Mouse (Mus musculus) embryonic facial prominence, embryonic 11.5 days (tissue): ENCODE measurements around the gene Iqgap3. TPM values are rescaled to one million over a fixed set of nuclear protein-coding genes. Genes with fewer than 3 reads are reported as not detected.

Experiments
- ATAC-seq: fragments of 200-750 bp; cut with Nextera tagmentation; replicated peaks from 2 replicates; pipeline ENCODE4 v1.8.0; 2017; ENCODE audit warnings: low read depth; ENCODE audit not compliant: insufficient number of reproducible peaks, low FRiP score, low TSS enrichment
- DNase-seq: peaks from one replicate; pipeline ENCODE4 v3.0.0-alpha.2; 2015; ENCODE audit warnings: low spot score
- H3K27ac ChIP-seq: fragments of 300-500 bp; sonication (generic); replicated peaks from 2 replicates; pipeline ENCODE4 v1.5.1; 2014; ENCODE audit warnings: mild to moderate bottlenecking, low read depth, low read length, control low read depth
- H3K27me3 ChIP-seq: fragments of 300-500 bp; sonication (generic); 2 replicates; pipeline ENCODE4 v1.6.1; 2014; ENCODE audit warnings: mild to moderate bottlenecking, low read length, moderate library complexity, mixed read lengths; ENCODE audit not compliant: control insufficient read depth, insufficient read depth
- H3K36me3 ChIP-seq: fragments of 300-500 bp; sonication (generic); replicated peaks from 2 replicates; pipeline ENCODE4 v1.6.1; 2014; ENCODE audit warnings: low read depth, mild to moderate bottlenecking, low read length, moderate library complexity, mixed read lengths; ENCODE audit not compliant: control insufficient read depth, insufficient read depth
- H3K4me1 ChIP-seq: fragments of 300-500 bp; sonication (generic); 2 replicates; pipeline ENCODE4 v1.6.1; 2014; ENCODE audit warnings: low read length, mixed read lengths; ENCODE audit not compliant: control insufficient read depth, insufficient read depth
- H3K4me2 ChIP-seq: fragments of 300-500 bp; sonication (generic); 2 replicates; pipeline ENCODE4 v1.6.1; 2014; ENCODE audit warnings: low read depth, mild to moderate bottlenecking, control low read depth, low read length, moderate library complexity
- H3K4me3 ChIP-seq: fragments of 300-500 bp; sonication (generic); 2 replicates; pipeline ENCODE4 v1.5.1; 2014; ENCODE audit warnings: low read depth, low read length, control low read depth
- H3K9ac ChIP-seq: fragments of 300-500 bp; sonication (generic); replicated peaks from 2 replicates; pipeline ENCODE4 v1.6.1; 2014; ENCODE audit warnings: mild to moderate bottlenecking, control low read depth, low read length
- H3K9me3 ChIP-seq: fragments of 300-500 bp; sonication (generic); replicated peaks from 2 replicates; pipeline ENCODE4 v1.6.1; 2016; ENCODE audit warnings: mild to moderate bottlenecking, low read length, inconsistent platforms, mixed read lengths; ENCODE audit not compliant: control insufficient read depth
- WGBS: fragments of 180-500 bp; shearing (Covaris S2); extraction: QIAGEN DNeasy Blood & Tissue Kit; methylation state at CpG from one replicate; pipeline ENCODE4 v1.1.7; 2014; 5-methylcytosine and 5-hydroxymethylcytosine counted together
- polyA plus RNA-seq: library from polyadenylated mRNA; unstranded; fragments of >200 nt; fragmentation: Nextera tagmentation; extraction: Ambion mirVana; gene quantifications from 2 replicates; pipeline ENCODE4 v1.2.1, GENCODE M21; 2014

Iqgap3 gene
- 17.8 and 18.1 TPM in 2 replicates for polyA plus RNA-seq

GRCm38 (mm10) chr3:88081345-88082223, at the start of gene Iqgap3:
Iqgap3 (plus strand) TSS chr3:88081971.
- Histone ChIP-seq H3K27ac (no peak within 1 kb of the TSS), H3K4me1 (no peaks in the 10 kb centered on the region), H3K9ac (peak within 1 kb of the TSS; percentile 67), H3K27me3 (no peaks in the 10 kb centered on the region), H3K4me3 (peak within 1 kb of the TSS; percentile 62), H3K4me2 (peak within 1 kb of the TSS; percentile 52), H3K36me3 (no peaks in the 10 kb centered on the region), H3K9me3 (no peaks in the 10 kb centered on the region)
- ATAC-seq (peak; percentile 79), DNase-seq (peak; percentile 95)
- WGBS: 20% methylated on average over 33 of the region's 33 CpGs

- no peak for ATAC-seq
- H3K36me3 ChIP-seq: no peaks in the 10 kb centered on the region
- H3K9me3 ChIP-seq: no peaks in the 10 kb centered on the region
- H3K9ac ChIP-seq: no peak overlapping the region
- no peak overlapping the region for H3K27ac ChIP-seq
- 78% methylated on average over 5 of the region's 5 CpGs for WGBS
- no peak overlapping the region for H3K4me2 ChIP-seq
- no peaks in the 10 kb centered on the region for H3K27me3 ChIP-seq
- DNase-seq: no peak
- no peak overlapping the region for H3K4me3 ChIP-seq
- no peaks in the 10 kb centered on the region for H3K4me1 ChIP-seq
These were observed 48.3 kb upstream of the Iqgap3 start for GRCm38 (mm10) chr3:88033506-88033905.

- no peak overlapping the region for H3K4me2 ChIP-seq
- DNase-seq: no peak
- H3K9ac ChIP-seq: no peak overlapping the region
- H3K36me3 ChIP-seq: no peaks in the 10 kb centered on the region
- no peak for ATAC-seq
- H3K4me3 ChIP-seq: no peak overlapping the region
- 81% methylated on average over 1 of the region's 1 CpGs for WGBS
- no peak overlapping the region for H3K27ac ChIP-seq
- H3K27me3 ChIP-seq: no peaks in the 10 kb centered on the region
- H3K4me1 ChIP-seq: no peaks in the 10 kb centered on the region
- H3K9me3 ChIP-seq: no peaks in the 10 kb centered on the region
These were observed 46.0 kb upstream of the Iqgap3 start for GRCm38 (mm10) chr3:88035561-88036293.

- Histone ChIP-seq H3K27me3 (no peaks in the 10 kb centered on the region), H3K4me3 (peak within 1 kb of the TSS; percentile 78), H3K9me3 (no peaks in the 10 kb centered on the region), H3K36me3 (no peaks in the 10 kb centered on the region), H3K27ac (no peak within 1 kb of the TSS), H3K4me2 (peak within 1 kb of the TSS; percentile 46), H3K9ac (peak within 1 kb of the TSS; percentile 63), H3K4me1 (no peaks in the 10 kb centered on the region; the same call in 1 of the 2 replicates)
- 8% methylated on average over 36 of the region's 36 CpGs for WGBS
- peak; percentile 72 for ATAC-seq
- DNase-seq: peak; percentile 99
These were observed 38.9 kb upstream of the Iqgap3 start, which contains the start of gene Gpatch4 for GRCm38 (mm10) chr3:88042661-88043421. Gpatch4 (plus strand) TSS chr3:88043108.

- no peaks in the 10 kb centered on the region for H3K4me1 ChIP-seq
- no peak for ATAC-seq
- WGBS: 83% methylated on average over 3 of the region's 3 CpGs
- no peaks in the 10 kb centered on the region; the same call in 1 of the 2 replicates for H3K36me3 ChIP-seq
- H3K4me3 ChIP-seq: no peak overlapping the region
- H3K9ac ChIP-seq: no peak overlapping the region
- H3K27me3 ChIP-seq: no peaks in the 10 kb centered on the region
- no peaks in the 10 kb centered on the region for H3K9me3 ChIP-seq
- no peak overlapping the region for H3K27ac ChIP-seq
- H3K4me2 ChIP-seq: no peak overlapping the region
- DNase-seq: no peak
These were observed 32.2 kb upstream of the Iqgap3 start for GRCm38 (mm10) chr3:88049532-88049931.

- no peaks in the 10 kb centered on the region; the same call in none of the 2 replicates for H3K36me3 ChIP-seq
- no peak overlapping the region for H3K4me3 ChIP-seq
- 78% methylated on average over 6 of the region's 6 CpGs for WGBS
These were observed 24.7 kb upstream of the Iqgap3 start for GRCm38 (mm10) chr3:88057030-88057429.

GRCm38 (mm10) chr3:88057902-88058696, 23.7 kb upstream of the Iqgap3 start, which contains the start of gene Naxe:
Naxe (minus strand) TSS chr3:88058495.
- peak within 1 kb of the TSS; percentile 85 for H3K4me3 ChIP-seq
- no peaks in the 10 kb centered on the region; the same call in none of the 2 replicates for H3K36me3 ChIP-seq
- no peaks in the 10 kb centered on the region for H3K27me3 ChIP-seq
- DNase-seq: peak; percentile 94
- peak within 1 kb of the TSS; percentile 86 for H3K9ac ChIP-seq
- H3K4me1 ChIP-seq: no peaks in the 10 kb centered on the region; the same call in 1 of the 2 replicates
- 0 out of 2 replicates have a peak within 1 kb of the TSS, but pooled peaks have one; percentile 58 for H3K27ac ChIP-seq
- ATAC-seq: peak; percentile 93
- peak within 1 kb of the TSS; percentile 76 for H3K4me2 ChIP-seq
- no peaks in the 10 kb centered on the region for H3K9me3 ChIP-seq
- WGBS: under 1% methylated on average over 58 of the region's 60 CpGs

More at GRCm38 (mm10) chr3:88057030-88057429, 24.7 kb upstream of the Iqgap3 start:
- Histone ChIP-seq H3K9me3 (no peaks in the 10 kb centered on the region), H3K27me3 (no peaks in the 10 kb centered on the region), H3K9ac (no peak overlapping the region), H3K27ac (no peak overlapping the region), H3K4me1 (no peaks in the 10 kb centered on the region; the same call in 1 of the 2 replicates), H3K4me2 (no peak overlapping the region)
- ATAC-seq (no peak), DNase-seq (no peak)
